Mouse (Mus musculus): ENCODE results near the gene Zfp648.

DNA sequence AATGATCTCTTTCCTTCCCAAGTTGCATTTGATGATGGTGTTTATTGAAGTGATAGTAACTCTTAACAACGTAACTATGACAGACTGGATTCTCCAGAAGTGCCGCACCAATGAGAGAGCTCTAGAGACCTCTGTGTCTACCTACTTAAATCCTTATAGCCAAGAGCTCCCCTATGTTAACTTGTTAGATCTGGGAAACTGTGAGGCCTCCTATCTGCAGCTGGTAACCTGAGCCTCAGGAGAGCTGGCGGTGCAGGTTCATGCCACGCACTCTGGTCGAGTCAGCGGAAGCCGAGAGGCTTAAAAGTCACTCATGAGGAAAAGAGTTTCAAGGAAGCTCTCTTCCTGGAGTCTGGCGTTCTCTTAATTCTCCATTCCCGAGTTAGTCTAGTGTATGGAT is 33.8 kb downstream of the Zfp648 start:
- TF ChIP-seq CTCF (IDR thresholded peaks at IDR 0.05; ENCODE audit: low read depth, low read length) = no peak
- no peak for TF ChIP-seq POLR2A (IDR thresholded peaks at IDR 0.05; ENCODE audit: insufficient read depth, low read length)

Measured in ES-Bruce4 (cell line).